Mouse (Mus musculus) intestine, embryonic 15.5 days (tissue): ENCODE measurements around the gene Myl3. TPM values are rescaled to one million over a fixed set of nuclear protein-coding genes. Genes with fewer than 3 reads are reported as not detected.
A peak's percentile ranks its signal among the peaks of the same experiment; 100 is the strongest.

Source experiments
- ATAC-seq: fragments of 200-750 bp; cut with Nextera tagmentation; 2 replicates; pipeline ENCODE4 v1.8.0; 2017; ENCODE audit warnings: moderate TSS enrichment, moderate library complexity
- H3K27ac ChIP-seq: fragments of 300-500 bp; sonication (generic); 2 replicates; pipeline ENCODE4 v1.5.1; 2015; ENCODE audit warnings: mild to moderate bottlenecking, inconsistent platforms
- H3K27me3 ChIP-seq: fragments of 300-500 bp; sonication (generic); replicated peaks from 2 replicates; pipeline ENCODE4 v1.6.1; 2015; ENCODE audit warnings: inconsistent platforms
- H3K36me3 ChIP-seq: fragments of 300-500 bp; sonication (generic); 2 replicates; pipeline ENCODE4 v1.6.1; 2015; ENCODE audit warnings: inconsistent platforms
- H3K4me1 ChIP-seq: fragments of 300-500 bp; sonication (generic); replicated peaks from 2 replicates; pipeline ENCODE4 v1.6.1; 2015; ENCODE audit warnings: inconsistent platforms
- H3K4me2 ChIP-seq: fragments of 300-500 bp; sonication (generic); replicated peaks from 2 replicates; pipeline ENCODE4 v1.6.1; 2015; ENCODE audit warnings: mild to moderate bottlenecking, inconsistent platforms
- H3K4me3 ChIP-seq: fragments of 300-500 bp; sonication (generic); replicated peaks from 2 replicates; pipeline ENCODE4 v1.5.1; 2015; ENCODE audit warnings: inconsistent platforms
- H3K9ac ChIP-seq: fragments of 300-500 bp; sonication (generic); 2 replicates; pipeline ENCODE4 v1.6.1; 2015; ENCODE audit warnings: inconsistent platforms
- H3K9me3 ChIP-seq: fragments of 300-500 bp; sonication (generic); 2 replicates; pipeline ENCODE4 v1.6.1; 2016; ENCODE audit warnings: inconsistent platforms
- WGBS: fragments of 180-500 bp; shearing (Covaris S2); methylation state at CpG from one replicate; pipeline ENCODE4 v1.1.7; 2015; 5-methylcytosine and 5-hydroxymethylcytosine counted together
- polyA plus RNA-seq: library from polyadenylated mRNA; unstranded; fragments of >200 nt; fragmentation: Nextera tagmentation; extraction: Ambion mirVana; gene quantifications from 2 replicates; pipeline ENCODE4 v1.2.1, GENCODE M21; 2015

Myl3 gene
- polyA plus RNA-seq, 1 experiment from 2014 or later: 0.58 TPM

- Histone ChIP-seq H3K4me1 (peaks cover 38% of the 10 kb centered on the region), H3K9ac (peak overlapping the region; percentile 26), H3K27ac (peak overlapping the region; percentile 61; the same call in 1 of the 2 replicates), H3K4me3 (peak overlapping the region; percentile 32), H3K27me3 (no peaks in the 10 kb centered on the region), H3K36me3 (no peaks in the 10 kb centered on the region), H3K4me2 (peak overlapping the region; percentile 72), H3K9me3 (no peaks in the 10 kb centered on the region)
- 8% methylated on average over 8 of the region's 8 CpGs for WGBS
- peak; percentile 37; the same call in 1 of the 2 replicates for ATAC-seq
Observed at GRCm38 (mm10) chr9:110733102-110733501, 8.6 kb upstream of the Myl3 start.

- Histone ChIP-seq H3K4me2 (no peak overlapping the region), H3K4me1 (peaks cover 38% of the 10 kb centered on the region), H3K27ac (no peak overlapping the region), H3K36me3 (no peaks in the 10 kb centered on the region), H3K27me3 (no peaks in the 10 kb centered on the region), H3K9me3 (no peaks in the 10 kb centered on the region), H3K4me3 (no peak overlapping the region), H3K9ac (no peak overlapping the region)
- ATAC-seq: no peak
- WGBS: 76% methylated on average over 7 of the region's 7 CpGs
Observed at GRCm38 (mm10) chr9:110734154-110734553, 7.5 kb upstream of the Myl3 start.

- 48% methylated on average over 9 of the region's 9 CpGs for WGBS
- Histone ChIP-seq H3K27me3 (no peaks in the 10 kb centered on the region), H3K4me3 (no peak overlapping the region), H3K36me3 (no peaks in the 10 kb centered on the region), H3K9ac (no peak overlapping the region), H3K27ac (no peak overlapping the region), H3K4me1 (peaks cover 45% of the 10 kb centered on the region), H3K9me3 (no peaks in the 10 kb centered on the region), H3K4me2 (no peak overlapping the region)
- ATAC-seq: no peak
Observed at GRCm38 (mm10) chr9:110736362-110736761, 5.3 kb upstream of the Myl3 start.

- 30% methylated on average over 1 of the region's 1 CpGs for WGBS
- Histone ChIP-seq H3K4me3 (no peak overlapping the region), H3K9ac (no peak overlapping the region), H3K4me2 (no peak overlapping the region), H3K9me3 (no peaks in the 10 kb centered on the region), H3K4me1 (peaks cover 42% of the 10 kb centered on the region), H3K27me3 (0 out of 2 replicates have a peak, but pooled peaks cover 3% of the 10 kb centered on the region), H3K36me3 (no peaks in the 10 kb centered on the region), H3K27ac (no peak overlapping the region)
- ATAC-seq: no peak
Observed at GRCm38 (mm10) chr9:110738054-110738453, 3.6 kb upstream of the Myl3 start.

- Histone ChIP-seq H3K4me3 (no peak overlapping the region), H3K36me3 (no peaks in the 10 kb centered on the region), H3K27me3 (peaks cover 11% of the 10 kb centered on the region), H3K9me3 (no peaks in the 10 kb centered on the region), H3K27ac (no peak overlapping the region), H3K4me2 (no peak overlapping the region), H3K4me1 (peaks cover 33% of the 10 kb centered on the region), H3K9ac (no peak overlapping the region)
- no peak for ATAC-seq
- WGBS: 80% methylated on average over 7 of the region's 7 CpGs
Observed at GRCm38 (mm10) chr9:110739961-110740360, 1.7 kb upstream of the Myl3 start.

- Histone ChIP-seq H3K9ac (peak overlapping the region; percentile 74), H3K4me2 (peak overlapping the region; percentile 96), H3K4me3 (peak overlapping the region; percentile 70), H3K36me3 (no peaks in the 10 kb centered on the region), H3K27me3 (peaks cover 18% of the 10 kb centered on the region), H3K4me1 (peaks cover 31% of the 10 kb centered on the region), H3K27ac (peak overlapping the region; percentile 85), H3K9me3 (no peaks in the 10 kb centered on the region)
- peak; percentile 74 for ATAC-seq
- under 1% methylated on average over 67 of the region's 71 CpGs for WGBS
Observed at GRCm38 (mm10) chr9:110742295-110742950, 762 bp downstream of the Myl3 start.

GRCm38 (mm10) chr9:110742951-110743455 is 1.3 kb downstream of the Myl3 start:
- H3K4me2 ChIP-seq: peak overlapping the region; percentile 96
- H3K36me3 ChIP-seq: no peaks in the 10 kb centered on the region
- no peaks in the 10 kb centered on the region for H3K9me3 ChIP-seq
- peak overlapping the region; percentile 70 for H3K4me3 ChIP-seq
- under 1% methylated on average over 49 of the region's 49 CpGs for WGBS
- peak overlapping the region; percentile 74 for H3K9ac ChIP-seq
- peak overlapping the region; percentile 85 for H3K27ac ChIP-seq
- H3K4me1 ChIP-seq: peaks cover 31% of the 10 kb centered on the region
- peak; percentile 37 for ATAC-seq
- peaks cover 18% of the 10 kb centered on the region for H3K27me3 ChIP-seq

GRCm38 (mm10) chr9:110743456-110744323 is 2.0 kb downstream of the Myl3 start:
- Histone ChIP-seq H3K9me3 (no peaks in the 10 kb centered on the region), H3K4me1 (peaks cover 31% of the 10 kb centered on the region), H3K4me3 (peak overlapping the region; percentile 70), H3K4me2 (peak overlapping the region; percentile 96), H3K9ac (peak overlapping the region; percentile 74), H3K27me3 (peaks cover 18% of the 10 kb centered on the region), H3K36me3 (no peaks in the 10 kb centered on the region), H3K27ac (peak overlapping the region; percentile 85)
- ATAC-seq: peak; percentile 43
- 3% methylated on average over 51 of the region's 63 CpGs for WGBS

GRCm38 (mm10) chr9:110745752-110746151 is 4.1 kb downstream of the Myl3 start:
- ATAC-seq: no peak
- Histone ChIP-seq H3K4me1 (peaks cover 31% of the 10 kb centered on the region), H3K4me3 (no peak overlapping the region), H3K4me2 (no peak overlapping the region), H3K27me3 (peaks cover 18% of the 10 kb centered on the region), H3K9me3 (no peaks in the 10 kb centered on the region), H3K27ac (no peak overlapping the region), H3K9ac (no peak overlapping the region), H3K36me3 (no peaks in the 10 kb centered on the region)
- 39% methylated on average over 5 of the region's 5 CpGs for WGBS

GRCm38 (mm10) chr9:110746238-110746637 is 4.6 kb downstream of the Myl3 start:
- Histone ChIP-seq H3K4me1 (peaks cover 31% of the 10 kb centered on the region), H3K9me3 (no peaks in the 10 kb centered on the region), H3K4me2 (no peak overlapping the region), H3K36me3 (no peaks in the 10 kb centered on the region), H3K9ac (no peak overlapping the region), H3K27me3 (peaks cover 18% of the 10 kb centered on the region), H3K27ac (no peak overlapping the region), H3K4me3 (no peak overlapping the region)
- WGBS: 39% methylated on average over 5 of the region's 5 CpGs
- ATAC-seq: no peak

- Histone ChIP-seq H3K9ac (no peak within 1 kb of the TSS), H3K36me3 (no peaks in the 10 kb centered on the region), H3K4me3 (no peak within 1 kb of the TSS), H3K27ac (no peak within 1 kb of the TSS), H3K4me2 (no peak within 1 kb of the TSS), H3K27me3 (peaks cover 15% of the 10 kb centered on the region), H3K9me3 (no peaks in the 10 kb centered on the region), H3K4me1 (peaks cover 25% of the 10 kb centered on the region)
- WGBS: 54% methylated on average over 7 of the region's 7 CpGs
- ATAC-seq: no peak
Observed at GRCm38 (mm10) chr9:110746961-110747360, 5.3 kb downstream of the Myl3 start, which contains the start of gene Pth1r. Gene Pth1r, minus strand, starts transcription at chr9:110747145.

GRCm38 (mm10) chr9:110748451-110748850 is 6.8 kb downstream of the Myl3 start:
- H3K4me1 ChIP-seq: peaks cover 25% of the 10 kb centered on the region
- ATAC-seq: no peak
- H3K27ac ChIP-seq: no peak overlapping the region

More at GRCm38 (mm10) chr9:110748451-110748850, 6.8 kb downstream of the Myl3 start:
- 54% methylated on average over 2 of the region's 2 CpGs for WGBS
- H3K36me3 ChIP-seq: no peaks in the 10 kb centered on the region
- peaks cover 15% of the 10 kb centered on the region for H3K27me3 ChIP-seq
- H3K4me3 ChIP-seq: no peak overlapping the region
- no peak overlapping the region for H3K9ac ChIP-seq
- H3K9me3 ChIP-seq: no peaks in the 10 kb centered on the region
- no peak overlapping the region for H3K4me2 ChIP-seq
